Mouse (Mus musculus) liver, embryonic 14.5 days (tissue): ENCODE measurements around the gene Gm38392.

Experiments used
- CTCF ChIP-seq: IDR thresholded peaks from 2 replicates; pipeline ENCODE4 v1.5.1; 2016; ENCODE audit warnings: antibody characterized with exemption, low read depth, control low read depth
- EP300 ChIP-seq: IDR thresholded peaks from 2 replicates; pipeline ENCODE4 v1.6.1; 2016; ENCODE audit warnings: antibody characterized with exemption, low read depth

DNA sequence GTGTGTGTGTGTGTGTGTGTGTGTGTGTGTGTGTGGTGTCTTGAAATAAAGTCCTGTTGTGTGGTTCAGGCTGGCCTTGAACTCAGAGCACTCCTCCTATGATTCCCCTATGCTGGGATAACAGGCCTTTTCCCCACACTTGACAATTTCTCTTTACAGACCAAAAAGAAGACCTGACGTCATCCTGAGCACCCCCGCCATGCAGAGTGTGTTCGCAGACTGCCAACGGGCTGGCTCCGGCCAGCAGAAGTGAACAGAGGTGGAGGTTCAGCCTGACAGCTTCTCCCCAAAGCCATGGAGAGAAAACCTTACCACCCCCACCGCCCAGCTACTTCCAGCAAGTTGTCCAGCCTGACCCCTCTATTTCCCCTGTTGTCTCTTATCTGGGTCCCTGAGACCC, 57.5 kb downstream of the Gm38392 start:
- no peak for TF ChIP-seq CTCF
- no peak for TF ChIP-seq EP300
